Mouse (Mus musculus) kidney, adult 9 months (tissue): Measurements from ENCODE around the gene Hmga1b.

Source experiments
- DNase-seq: peaks from one replicate; pipeline ENCODE4 v3.0.0; 2022

Gene Hmga1b

DNA sequence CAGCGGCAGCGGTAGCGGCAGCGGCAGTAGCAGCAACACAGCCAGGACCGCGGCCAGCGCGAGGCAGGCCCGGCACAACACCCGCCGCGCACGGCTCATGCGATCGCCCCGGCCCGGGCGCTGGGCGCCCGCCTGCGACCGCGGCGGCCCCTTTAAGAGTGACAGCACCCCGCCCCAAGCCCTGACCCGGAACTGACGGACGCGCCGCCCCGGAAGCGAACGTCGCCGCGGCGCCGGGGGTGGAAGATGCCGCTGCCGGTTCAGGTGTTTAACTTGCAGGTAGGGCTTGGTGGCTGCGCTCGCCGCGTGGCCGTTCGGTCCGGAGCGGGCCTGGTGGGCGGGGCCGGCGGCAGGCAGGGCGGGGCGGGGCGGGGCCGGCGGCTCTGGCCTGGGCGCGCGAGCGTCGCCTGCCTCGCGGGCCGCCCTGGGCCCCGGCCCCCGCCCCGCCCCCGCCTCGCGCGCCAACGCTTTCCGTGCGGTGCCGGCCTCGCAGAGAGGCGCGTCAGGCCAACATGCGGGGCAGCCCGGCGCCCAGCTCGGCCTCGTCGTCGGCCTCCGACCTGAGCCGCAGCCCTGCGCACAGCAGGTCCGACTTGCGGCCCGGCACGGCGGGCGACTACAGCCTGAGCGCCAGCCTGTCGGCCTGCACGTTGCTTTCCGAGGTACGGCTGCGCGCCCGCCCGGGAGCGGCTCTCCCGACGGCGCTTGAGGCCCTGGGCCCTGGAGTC lies 21.6 kb downstream of the Hmga1b start, which contains the start of the genes Rfng and Gps1:
Rfng (minus strand) TSS at position 144 of the 728 bp plus-strand sequence.
Gps1 (plus strand) TSS at position 209 of the 728 bp plus-strand sequence.
- DNase-seq: peak; percentile 83

- DNase-seq: no peak
Measured at GRCm38 (mm10) chr11:120785145-120785544, 22.6 kb downstream of the Hmga1b start.

GRCm38 (mm10) chr11:120788460-120788859 lies 25.9 kb downstream of the Hmga1b start:
- peak; percentile 61 for DNase-seq

- DNase-seq: no peak
Measured at GRCm38 (mm10) chr11:120789355-120789754, 26.8 kb downstream of the Hmga1b start.

GRCm38 (mm10) chr11:120789810-120790209 lies 27.2 kb downstream of the Hmga1b start:
- no peak for DNase-seq

- DNase-seq: no peak
Measured at GRCm38 (mm10) chr11:120792652-120793051, 30.1 kb downstream of the Hmga1b start.

DNA sequence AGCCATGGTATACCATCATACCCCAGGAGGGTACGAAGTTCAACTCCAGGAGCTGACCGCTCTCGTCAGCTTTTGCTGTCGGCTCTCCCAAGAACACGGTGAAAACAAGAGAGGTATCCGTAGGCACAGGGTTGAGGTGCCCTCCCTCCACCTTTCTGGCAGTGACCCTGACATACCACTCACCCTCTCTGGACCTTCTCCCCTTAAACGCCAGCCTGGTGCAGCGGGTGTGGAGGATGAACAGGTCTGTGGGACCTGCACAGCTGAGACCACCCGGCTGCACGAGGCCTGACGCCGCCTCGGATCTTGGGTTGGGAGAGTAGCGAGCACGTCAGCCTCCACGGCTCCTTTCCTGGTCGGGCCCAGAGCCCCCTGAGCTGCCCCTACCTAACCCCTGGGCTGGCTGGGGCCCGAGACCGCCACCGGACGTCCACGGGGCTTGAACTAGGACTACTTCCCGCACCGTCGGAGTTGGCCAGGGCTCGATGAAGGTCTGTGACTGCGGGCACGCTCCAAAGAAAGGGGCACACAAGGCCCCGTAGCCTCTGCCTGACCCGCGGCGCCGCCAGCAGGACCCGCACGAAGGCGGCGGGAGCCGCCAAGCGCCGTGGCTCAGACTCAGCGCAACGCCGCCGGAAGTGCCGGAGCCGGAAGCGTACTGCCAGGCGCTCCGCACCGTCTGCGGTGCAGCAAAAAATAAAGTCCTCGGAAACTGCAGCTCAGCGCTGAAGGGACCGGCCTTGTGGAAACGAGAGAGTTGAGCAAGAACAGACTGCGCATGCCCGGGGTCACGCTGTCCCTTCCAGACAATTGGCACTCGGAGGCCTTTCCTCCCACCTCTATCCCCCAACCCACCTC lies 33.4 kb downstream of the Hmga1b start, which contains the start of gene Dus1l:
Dus1l (minus strand) TSS at position 648 of the 858 bp plus-strand sequence.
- DNase-seq: peak; percentile 97

DNA sequence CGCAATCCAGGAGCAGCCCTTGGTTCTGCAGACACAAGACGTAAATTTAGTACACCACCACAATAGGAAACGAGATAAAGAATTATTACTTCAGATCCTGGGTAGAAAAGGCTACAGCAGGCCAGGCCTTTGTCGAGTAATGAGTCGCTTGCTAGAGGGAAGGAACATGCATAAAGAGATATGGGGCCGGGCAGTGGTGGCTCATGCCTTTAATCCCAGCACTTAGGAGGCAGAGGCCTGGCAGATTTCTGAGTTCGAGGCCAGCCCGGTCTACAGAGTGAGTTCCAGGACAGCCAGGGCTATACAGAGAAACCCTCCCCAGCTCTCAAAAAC lies 34.0 kb downstream of the Hmga1b start:
- no peak for DNase-seq

DNA sequence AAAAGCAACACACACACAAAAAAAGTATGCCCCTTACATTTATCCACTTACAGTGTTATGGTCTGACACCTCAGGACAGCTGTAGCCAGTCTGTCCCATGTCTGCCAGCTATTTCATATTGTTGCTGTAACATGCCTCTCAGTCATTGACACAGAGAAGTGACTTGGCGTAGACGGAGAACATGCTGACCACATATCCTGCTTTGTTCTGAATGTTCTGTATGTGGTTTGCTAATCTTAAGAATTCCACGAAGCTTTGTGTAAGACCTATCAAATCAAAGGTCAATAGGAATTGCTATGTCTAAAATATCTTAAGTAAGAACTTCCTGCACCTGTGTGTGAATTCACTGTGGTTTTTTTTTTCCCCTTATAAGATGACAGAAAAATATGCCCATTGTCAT lies 35.6 kb downstream of the Hmga1b start:
- no peak for DNase-seq

DNA sequence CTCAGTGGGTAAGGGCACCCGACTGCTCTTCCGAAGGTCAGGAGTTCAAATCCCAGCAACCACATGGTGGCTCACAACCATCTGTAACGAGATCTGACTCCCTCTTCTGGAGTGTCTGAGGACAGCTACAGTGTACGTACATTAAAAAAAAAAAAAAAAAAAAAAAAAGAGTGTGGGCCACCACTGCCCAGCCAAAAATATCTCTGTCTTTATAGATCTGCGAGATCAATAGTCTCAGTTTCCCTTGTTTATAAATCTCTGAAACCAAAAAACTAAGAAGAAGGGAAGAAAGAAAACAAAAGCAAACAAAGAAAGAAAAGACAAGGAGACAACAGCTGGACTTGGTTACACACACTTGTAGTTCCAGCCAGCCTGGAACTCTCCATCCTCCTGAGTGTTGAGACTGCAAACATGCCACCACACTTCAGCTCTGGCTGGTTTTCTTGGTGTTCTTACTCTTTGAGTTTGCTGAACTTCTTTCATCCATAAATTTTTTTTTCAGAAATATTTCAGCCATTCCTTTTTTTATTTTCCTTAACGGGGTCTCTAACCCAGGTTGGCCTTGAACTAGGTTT lies 36.8 kb downstream of the Hmga1b start:
- no peak for DNase-seq

DNA sequence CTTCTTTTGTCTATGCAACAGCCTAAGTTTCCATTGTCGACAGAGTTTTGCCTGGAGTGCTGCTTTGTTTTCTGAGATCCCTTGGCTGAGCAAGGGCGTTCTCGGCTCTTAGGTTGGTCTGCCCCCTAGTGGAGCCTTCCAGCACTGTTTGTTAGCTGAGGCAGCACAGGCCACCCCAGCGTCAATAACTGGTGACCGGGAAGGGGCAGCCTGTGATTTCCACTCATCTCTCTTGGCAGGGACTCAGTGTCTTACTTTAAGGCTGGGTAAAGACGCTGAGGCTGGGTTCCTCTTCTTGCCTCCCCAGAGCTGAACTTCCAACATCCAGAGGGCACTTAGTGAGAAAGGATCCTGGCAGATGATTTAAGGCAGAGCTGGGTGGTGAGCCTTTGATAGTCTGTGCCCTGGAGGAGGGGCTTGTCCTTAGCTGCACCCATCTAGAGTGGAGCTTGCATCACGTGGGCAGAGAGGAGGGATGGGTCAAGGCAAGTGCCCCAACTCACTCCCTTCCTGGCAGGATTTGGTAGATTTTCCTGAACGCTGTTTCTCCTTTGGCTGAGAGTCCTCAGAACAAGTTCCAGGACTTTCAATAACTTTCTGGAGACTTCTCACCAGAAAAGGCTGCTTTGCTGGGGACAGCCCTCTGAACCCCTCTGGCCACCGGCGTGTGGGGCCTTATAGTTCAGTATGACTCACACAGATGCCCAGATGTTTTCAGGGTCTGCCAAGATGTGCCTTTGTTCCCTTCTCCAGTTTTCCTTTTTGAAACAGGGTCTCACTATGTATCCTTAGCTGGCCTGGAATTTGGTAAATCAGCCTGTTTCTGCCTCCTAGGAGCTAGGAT lies 37.7 kb downstream of the Hmga1b start:
- DNase-seq: peak; percentile 93

DNA sequence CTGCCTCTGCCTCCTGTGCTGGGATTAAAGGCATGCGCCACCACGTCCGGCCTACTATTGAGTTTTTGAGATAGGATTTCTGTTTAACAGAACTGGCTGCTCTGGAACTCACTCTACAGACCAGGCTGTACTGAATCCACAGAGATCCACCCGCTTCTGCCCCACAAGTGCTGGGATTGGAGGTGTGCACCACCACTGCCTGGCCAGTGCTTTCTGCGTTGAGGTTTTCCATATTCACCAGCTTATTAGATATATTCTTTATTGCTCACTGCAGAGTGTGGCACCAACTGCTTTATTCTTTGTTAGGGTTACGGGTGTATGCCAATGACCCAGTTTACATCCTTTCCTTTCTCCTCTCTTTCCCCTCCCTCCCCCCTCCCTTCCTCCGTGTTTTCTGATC lies 41.7 kb downstream of the Hmga1b start:
- no peak for DNase-seq

GRCm38 (mm10) chr11:120804769-120805168 lies 42.2 kb downstream of the Hmga1b start:
- no peak for DNase-seq

DNA sequence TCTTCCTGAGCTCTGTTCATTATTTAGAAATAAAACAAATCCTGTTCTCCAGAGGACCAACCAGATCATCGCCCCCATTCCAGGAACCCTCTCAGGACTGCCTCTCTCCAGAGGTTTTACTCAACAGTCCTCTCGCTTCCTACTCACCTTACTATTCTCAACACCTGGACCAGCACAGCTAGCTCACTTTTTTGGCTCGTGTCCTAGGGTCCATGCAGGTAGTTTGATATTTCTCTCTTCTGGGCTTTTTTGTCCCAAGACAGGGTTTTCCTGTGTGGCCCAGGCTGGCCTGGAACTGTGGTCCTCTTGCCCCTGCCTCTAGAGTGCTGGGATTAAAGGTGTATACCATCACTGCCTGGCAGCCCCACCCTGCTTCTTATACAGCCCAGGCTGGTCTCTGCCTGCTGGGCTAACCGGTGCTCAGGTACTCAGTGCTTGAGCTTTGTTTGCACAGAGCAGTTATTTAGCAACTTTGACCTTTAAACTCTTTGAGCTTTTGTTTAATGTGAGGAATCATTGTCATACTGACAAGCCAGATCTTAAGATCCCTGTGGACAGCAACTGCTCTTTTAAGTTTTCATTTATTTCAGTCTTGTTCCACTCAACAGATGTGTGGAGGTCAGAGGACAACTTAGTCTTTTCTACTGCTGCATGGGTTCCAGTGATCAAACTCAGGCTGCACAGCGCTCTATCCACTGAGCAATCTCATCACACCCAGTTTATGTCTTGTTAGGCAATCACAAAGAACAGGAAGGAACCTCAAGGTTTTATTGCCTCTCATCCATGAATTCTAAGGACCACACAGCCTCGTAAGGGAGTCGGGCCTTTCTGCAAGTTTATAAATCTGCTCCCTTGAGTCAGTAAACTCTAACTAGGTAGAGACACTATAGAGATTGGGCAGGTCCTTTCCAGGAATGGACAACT lies 43.0 kb downstream of the Hmga1b start:
- DNase-seq: no peak

DNA sequence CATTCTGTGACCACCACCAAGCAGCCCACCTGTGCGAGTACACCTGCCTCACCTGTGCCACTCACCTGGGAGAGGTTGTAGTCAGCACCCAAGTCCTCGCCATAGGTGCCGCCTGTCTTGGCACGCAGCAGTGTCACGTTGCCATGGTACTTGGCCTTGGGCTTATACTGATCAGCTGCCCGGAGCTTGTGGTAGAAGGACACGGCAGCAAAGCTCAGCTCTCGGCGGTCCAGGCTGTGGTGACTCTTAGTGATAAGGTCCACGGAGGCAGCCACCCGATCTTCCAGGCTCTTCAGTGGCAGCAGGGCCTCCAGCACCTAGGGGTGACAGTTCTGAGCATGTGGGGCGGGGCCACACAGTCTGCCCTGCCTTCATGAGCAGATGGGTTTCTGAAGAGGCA lies 45.4 kb downstream of the Hmga1b start:
- DNase-seq: no peak

DNA sequence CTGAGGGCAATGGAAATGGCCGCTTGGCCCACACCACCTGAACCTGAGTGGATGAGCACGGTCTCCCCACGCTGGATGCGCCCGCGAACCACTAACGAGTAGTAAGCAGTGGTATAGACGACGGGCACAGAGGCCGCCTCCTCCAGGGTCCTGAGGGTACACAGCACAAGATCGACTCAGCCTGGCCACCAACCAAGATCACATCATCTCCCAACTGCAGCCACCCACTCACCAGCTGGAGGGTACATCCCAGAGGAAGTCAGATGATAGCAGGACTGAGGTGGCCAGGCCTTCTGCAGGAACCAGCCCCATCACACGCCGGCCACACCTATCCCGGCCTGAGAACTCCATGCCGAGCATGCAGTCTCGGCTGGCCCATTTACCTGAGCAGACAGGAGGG lies 49.5 kb downstream of the Hmga1b start:
- no peak for DNase-seq
